Mouse (Mus musculus) left cerebral cortex, adult 18-20 months (tissue): ENCODE data around the gene Fam92a. TPM values are rescaled to one million over a fixed set of nuclear protein-coding genes. Genes with fewer than 3 reads are reported as not detected.
"Not testable (repeated sequence)": the region's sequence is repeated elsewhere in the genome, so short reads cannot be mapped to it uniquely, and the experiment has no call there.

Experiments
- DNase-seq, 2 experiments: peaks; one replicate each; pipeline ENCODE4 v3.0.0; 2021 to 2022; ENCODE audit warnings: low spot score in 2 of 2, mixed read lengths in 1 of 2
- long read RNA-seq, 2 experiments: library from polyadenylated mRNA; stranded (forward); transcript quantifications; one replicate each; pipeline ENCODE4 v2.0.0; 2021
- total RNA-seq, 2 experiments: library from RNA; stranded (reverse); gene quantifications; 2 replicates each; pipeline ENCODE4 v1.2.3; 2021

Fam92a gene
- 10 to 100 TPM; 67.0 to 73.9 TPM for total RNA-seq
- long read RNA-seq, experiment 1, partial matches to known transcripts, result 1 of 10 reads
- long read RNA-seq, experiment 1, other reads (novel, unspliced or antisense), result 7 of 10 reads
- long read RNA-seq, experiment 2, partial matches to known transcripts, result 2 of 9 reads
- long read RNA-seq, experiment 2, other reads (novel, unspliced or antisense), result 6 of 9 reads

GRCm38 (mm10) chr4:12171318-12172091 lies at the start of gene Fam92a:
TSS of gene Fam92a (minus strand) at chr4:12172015.
- DNase-seq, result peak; percentile 54 to 69

- peak; percentile 50 to 58 for DNase-seq
Observed at GRCm38 (mm10) chr4:12178992-12179391, 7.2 kb upstream of the Fam92a start.

GRCm38 (mm10) chr4:12170986-12171317 lies 863 bp downstream of the Fam92a start:
- no peak for DNase-seq

- no peak for DNase-seq
Observed at GRCm38 (mm10) chr4:12147660-12148059, 24.2 kb downstream of the Fam92a start.

- not testable (repeated sequence) for DNase-seq
Observed at GRCm38 (mm10) chr4:12141516-12141915, 30.3 kb downstream of the Fam92a start.

GRCm38 (mm10) chr4:12140592-12141062 lies 31.2 kb downstream of the Fam92a start:
- DNase-seq, result peak in 1 of 2 experiments; percentile 10

- peak; percentile 78 to 82 for DNase-seq
Observed at GRCm38 (mm10) chr4:12140141-12140567, 31.7 kb downstream of the Fam92a start, which contains the start of gene Rbm12b1. TSS of gene Rbm12b1 (plus strand) at chr4:12140264.

Other genes starting within 250 kb of the Fam92a start
- not detected for gene Gm10604, start 190.8 kb downstream of the Fam92a start, total RNA-seq
- gene Rbm12b2, start 82.6 kb downstream of the Fam92a start, total RNA-seq, result 10 to 100 TPM; 20.2 to 20.4 TPM
- 10 to 100 TPM; 18.2 to 21.8 TPM for gene Rbm12b1, start 31.8 kb downstream of the Fam92a start, total RNA-seq